Comparison of ENCODE assay signal across 8 mouse cellular contexts in genomic region chr3:35102715-35103591, GRCm38 (mm10).
DNase-seq lines count a peak whose midpoint lies in the region; ATAC-seq lines count a peak whose summit lies in the region.

No protein-coding gene starts in this region.

- no peak for ATAC-seq in cerebellum, adult (ENCODE audit: insufficient number of reproducible peaks, low FRiP score, low TSS enrichment)
- ATAC-seq in embryonic facial prominence, embryonic 14.5 days (ENCODE audit: low read depth) = peak; percentile 75
- peak; percentile 66; the same call in 1 of the 2 replicates for ATAC-seq in hindbrain, embryonic 11.5 days (ENCODE audit: low FRiP score)
- peak; percentile 69 for ATAC-seq in stomach, embryonic 16.5 days (ENCODE audit: insufficient read depth, low FRiP score)

- no peak overlapping the region; the same call in 1 of the 2 replicates for H3K27ac ChIP-seq in embryonic facial prominence, embryonic 14.5 days (replicated peaks; ENCODE audit: low read depth, low read length)
- peak overlapping the region; percentile 55; the same call in 1 of the 2 replicates for H3K27ac ChIP-seq in hindbrain, embryonic 11.5 days (ENCODE audit: low read depth, low read length)
- peak overlapping the region; percentile 87 for H3K27ac ChIP-seq in midbrain, embryonic 10.5 days (replicated peaks)
- no peak overlapping the region for H3K27ac ChIP-seq in stomach, embryonic 16.5 days (ENCODE audit: low read length)

- peaks cover 8% of the 10 kb centered on the region for H3K4me1 ChIP-seq in embryonic facial prominence, embryonic 14.5 days (ENCODE audit: control insufficient read depth, insufficient read depth, low read length)
- peaks cover 6% of the 10 kb centered on the region; the same call in 1 of the 2 replicates for H3K4me1 ChIP-seq in hindbrain, embryonic 11.5 days (replicated peaks; ENCODE audit: control insufficient read depth, insufficient read depth, low read length)
- peaks cover 73% of the 10 kb centered on the region for H3K4me1 ChIP-seq in midbrain, embryonic 10.5 days
- no peaks in the 10 kb centered on the region for H3K4me1 ChIP-seq in stomach, embryonic 16.5 days (ENCODE audit: control insufficient read depth, insufficient read depth, low read length)

- no peaks in the 10 kb centered on the region for H3K9me3 ChIP-seq in embryonic facial prominence, embryonic 14.5 days (ENCODE audit: control insufficient read depth, low read length)
- H3K9me3 ChIP-seq in hindbrain, embryonic 11.5 days (ENCODE audit: control insufficient read depth, low read length) = no peaks in the 10 kb centered on the region
- H3K9me3 ChIP-seq in midbrain, embryonic 10.5 days (replicated peaks) = no peaks in the 10 kb centered on the region
- no peaks in the 10 kb centered on the region for H3K9me3 ChIP-seq in stomach, embryonic 16.5 days (replicated peaks; ENCODE audit: control insufficient read depth, low read length)

- no peaks in the 10 kb centered on the region for H3K36me3 ChIP-seq in embryonic facial prominence, embryonic 14.5 days (ENCODE audit: control insufficient read depth, insufficient read depth, low read length)
- H3K36me3 ChIP-seq in hindbrain, embryonic 11.5 days (ENCODE audit: control insufficient read depth, insufficient read depth, low read length) = no peaks in the 10 kb centered on the region
- H3K36me3 ChIP-seq in midbrain, embryonic 10.5 days = no peaks in the 10 kb centered on the region
- no peaks in the 10 kb centered on the region for H3K36me3 ChIP-seq in stomach, embryonic 16.5 days (ENCODE audit: control insufficient read depth, insufficient read depth, low read length)

- no peak overlapping the region for H3K4me3 ChIP-seq in embryonic facial prominence, embryonic 14.5 days (ENCODE audit: low read depth, low read length)
- H3K4me3 ChIP-seq in hindbrain, embryonic 11.5 days (ENCODE audit: low read depth, low read length) = no peak overlapping the region
- H3K4me3 ChIP-seq in midbrain, embryonic 10.5 days = peak overlapping the region; percentile 9; the same call in 1 of the 2 replicates
- no peak overlapping the region for H3K4me3 ChIP-seq in stomach, embryonic 16.5 days (replicated peaks; ENCODE audit: low read length)

- peak; percentile 23 for DNase-seq in cerebellum, adult 11 months
- DNase-seq in adrenal gland, postnatal 10 days = peak; percentile 78
- peak; percentile 88 for DNase-seq in embryonic facial prominence, embryonic 14.5 days (ENCODE audit: low spot score)
- peak; percentile 87 for DNase-seq in hindbrain, embryonic 11.5 days (ENCODE audit: low spot score)
- DNase-seq in layer of hippocampus, adult 9-11 months = peak; percentile 32
- DNase-seq in midbrain, embryonic 10.5 days (ENCODE audit: low spot score) = peak; percentile 76

- no peak overlapping the region for H3K9ac ChIP-seq in embryonic facial prominence, embryonic 14.5 days (ENCODE audit: low read depth, low read length)
- no peak overlapping the region for H3K9ac ChIP-seq in hindbrain, embryonic 11.5 days (ENCODE audit: low read depth, low read length)
- H3K9ac ChIP-seq in stomach, embryonic 16.5 days (ENCODE audit: low read length) = no peak overlapping the region

- H3K27me3 ChIP-seq in embryonic facial prominence, embryonic 14.5 days (replicated peaks; ENCODE audit: control insufficient read depth, insufficient read depth, low read length) = peaks cover 18% of the 10 kb centered on the region; the same call in 1 of the 2 replicates
- no peaks in the 10 kb centered on the region for H3K27me3 ChIP-seq in hindbrain, embryonic 11.5 days (ENCODE audit: control insufficient read depth, insufficient read depth, low read length)
- peaks cover 6% of the 10 kb centered on the region; the same call in 1 of the 2 replicates for H3K27me3 ChIP-seq in midbrain, embryonic 10.5 days (ENCODE audit: low read depth, poor library complexity, severe bottlenecking)
- H3K27me3 ChIP-seq in stomach, embryonic 16.5 days (ENCODE audit: control insufficient read depth, insufficient read depth, low read length) = no peaks in the 10 kb centered on the region

- WGBS in embryonic facial prominence, embryonic 14.5 days = 25% methylated on average over 13 of the region's 13 CpGs
- 33% methylated on average over 13 of the region's 13 CpGs for WGBS in hindbrain, embryonic 11.5 days
- 36% methylated on average over 13 of the region's 13 CpGs for WGBS in midbrain, embryonic 10.5 days
- WGBS in stomach, embryonic 16.5 days = 48% methylated on average over 13 of the region's 13 CpGs

- no peak overlapping the region; the same call in 1 of the 2 replicates for H3K4me2 ChIP-seq in embryonic facial prominence, embryonic 14.5 days (ENCODE audit: low read depth, low read length)
- H3K4me2 ChIP-seq in hindbrain, embryonic 11.5 days (replicated peaks; ENCODE audit: low read depth, low read length) = 0 out of 2 replicates have a peak overlapping the region, but pooled peaks have one; percentile 12
- H3K4me2 ChIP-seq in stomach, embryonic 16.5 days (ENCODE audit: low read depth, low read length) = no peak overlapping the region

Comparison
In these comparisons a context has a peak if more than half of its experiments do, and no peak if none do; other contexts are left out.
1. DNase-seq: peak in every context shown above with its lines; median percentile 88 in embryonic facial prominence, embryonic 14.5 days; 87 in hindbrain, embryonic 11.5 days; 78 in adrenal gland, postnatal 10 days; 76 in midbrain, embryonic 10.5 days; 32 in layer of hippocampus, adult 9-11 months; 23 in cerebellum, adult 11 months.
2. H3K27ac ChIP-seq: peak in hindbrain, embryonic 11.5 days (single experiment) and midbrain, embryonic 10.5 days (single experiment); none in embryonic facial prominence, embryonic 14.5 days (single experiment) and stomach, embryonic 16.5 days (single experiment).